Mouse (Mus musculus): ENCODE measurements at regions not wholly inside any gene's neighbourhood (a gene's known extent, or its start where the extent isn't known, plus 50 kb on each side); places are given as distances from the start of the nearest gene placed in this dataset.
"Not testable (repeated sequence)": the region's sequence is repeated elsewhere in the genome, so short reads cannot be mapped to it uniquely, and the experiment has no call there.

DNA sequence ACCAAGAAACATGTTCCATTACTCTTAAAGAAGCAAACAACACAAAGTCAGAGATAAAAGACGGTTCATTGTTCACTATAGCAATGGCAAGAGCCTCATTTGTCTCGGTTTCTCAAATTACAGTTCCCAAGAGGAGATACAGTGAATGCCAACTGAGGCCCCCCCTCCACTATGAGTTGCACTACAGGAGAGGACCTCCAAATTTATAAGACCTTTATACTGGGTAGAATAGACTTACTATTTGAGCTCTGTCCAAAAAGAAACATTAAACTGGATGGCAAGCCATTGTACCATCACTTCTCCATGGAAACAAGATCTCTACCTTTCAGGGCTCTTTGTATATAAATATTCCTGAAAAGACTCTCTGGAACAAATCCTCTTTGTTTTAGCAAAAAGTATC is 66.4 kb downstream of the Fundc1 start:
- in situ Hi-C loops (cut with MboI, MseI) = no loop called here

GRCm38 (mm10) chrX:17473129-17473528 is 99.0 kb downstream of the Fundc1 start:
- in situ Hi-C loops (cut with MboI, MseI) = not testable (repeated sequence)

DNA sequence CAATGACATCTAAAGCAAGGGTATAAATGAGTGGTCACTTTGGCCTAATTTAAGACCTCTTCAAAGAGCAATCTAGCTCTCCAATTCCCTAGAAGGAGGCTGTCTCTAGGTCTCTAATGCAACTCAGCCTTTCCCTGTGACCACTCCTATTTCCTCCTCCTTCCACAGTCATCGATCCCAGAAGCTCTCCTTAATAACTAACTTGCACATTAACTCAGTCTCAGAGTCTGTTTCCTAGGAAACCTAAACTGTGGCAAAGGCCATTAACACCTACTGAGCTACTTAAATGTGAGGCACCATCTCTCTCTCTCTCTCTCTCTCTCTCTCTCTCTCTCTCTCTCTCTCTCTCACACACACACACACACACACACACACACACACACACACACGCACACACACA is 115.6 kb downstream of the Fundc1 start:
- in situ Hi-C loops (cut with MboI, MseI) = no loop called here

DNA sequence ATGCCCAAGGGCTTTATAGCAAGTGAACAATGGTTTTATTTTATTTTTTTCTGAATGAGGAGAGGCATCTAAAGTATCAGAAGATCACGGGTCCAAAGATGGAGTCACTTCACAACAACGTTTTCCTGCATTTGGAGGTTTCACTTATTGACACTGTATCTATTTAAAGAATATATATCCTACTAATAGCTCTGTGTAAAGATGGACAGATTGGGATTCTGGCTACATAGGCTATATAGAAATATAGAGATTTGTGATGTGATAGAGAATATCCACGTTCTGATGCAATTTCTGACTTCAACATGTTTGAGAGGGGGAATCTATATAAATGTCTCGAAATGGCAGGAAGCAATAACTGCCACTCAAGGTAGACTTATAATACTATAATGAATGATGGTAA is 96.0 kb upstream of the Efhc2 start:
- in situ Hi-C loops (cut with MboI, MseI) = loop anchor here in 1 of 2 experiments (5.0 kb wide), 1 partner anchor 77 kb away; no protein-coding TSS in a partner anchor

- in situ Hi-C loops (cut with MboI, MseI) = no loop called here
Observed at GRCm38 (mm10) chrX:17404271-17404670, 85.1 kb upstream of the Efhc2 start.
